Mouse (Mus musculus) common myeloid progenitor, adult 5-6 weeks (primary cell): ENCODE measurements around the gene Ackr3. TPM values are rescaled to one million over a fixed set of nuclear protein-coding genes. Genes with fewer than 3 reads are reported as not detected.

ENCODE experiments used
- ATAC-seq: replicated peaks from 2 replicates; pipeline ENCODE4 v1.8.0; 2016; ENCODE audit warnings: low read depth, mild to moderate bottlenecking, moderate TSS enrichment, inconsistent platforms; ENCODE audit not compliant: poor library complexity, severe bottlenecking
- total RNA-seq: library from RNA; stranded (forward); fragments of 200-1000, 187-1606 nt; gene quantifications from 2 replicates; pipeline ENCODE4 v1.2.3, GENCODE M21; 2017

Ackr3 gene
- total RNA-seq, 1 experiment from 2014 or later = not detected

GRCm38 (mm10) chr1:90222427-90222901 is 18.7 kb downstream of the Ackr3 start:
- no peak for ATAC-seq

- ATAC-seq = no peak
These were observed 19.2 kb downstream of the Ackr3 start for GRCm38 (mm10) chr1:90223006-90223405.

GRCm38 (mm10) chr1:90225603-90226254 is 21.9 kb downstream of the Ackr3 start:
- peak; percentile 43 for ATAC-seq

GRCm38 (mm10) chr1:90227684-90228322 is 24.0 kb downstream of the Ackr3 start:
- ATAC-seq = no peak

- peak; percentile 78 for ATAC-seq
These were observed 24.5 kb downstream of the Ackr3 start for GRCm38 (mm10) chr1:90228323-90228697.

GRCm38 (mm10) chr1:90230611-90231010 is 26.8 kb downstream of the Ackr3 start:
- ATAC-seq = no peak

GRCm38 (mm10) chr1:90231591-90232490 is 28.1 kb downstream of the Ackr3 start:
- ATAC-seq = no peak

- ATAC-seq = no peak
These were observed 28.7 kb downstream of the Ackr3 start for GRCm38 (mm10) chr1:90232491-90232885.

- ATAC-seq = peak; percentile 42; the same call in 1 of the 2 replicates
These were observed 30.9 kb downstream of the Ackr3 start for GRCm38 (mm10) chr1:90234620-90235054.

- ATAC-seq = no peak
These were observed 32.9 kb downstream of the Ackr3 start for GRCm38 (mm10) chr1:90236640-90237039.

GRCm38 (mm10) chr1:90238095-90238888 is 34.5 kb downstream of the Ackr3 start:
- ATAC-seq = no peak

- no peak for ATAC-seq
These were observed 35.8 kb downstream of the Ackr3 start for GRCm38 (mm10) chr1:90239336-90240225.

GRCm38 (mm10) chr1:90240287-90240686 is 36.5 kb downstream of the Ackr3 start:
- peak; percentile 62 for ATAC-seq

GRCm38 (mm10) chr1:90242444-90242989 is 38.7 kb downstream of the Ackr3 start:
- ATAC-seq = no peak; the same call in 1 of the 2 replicates

GRCm38 (mm10) chr1:90244537-90244936 is 40.8 kb downstream of the Ackr3 start:
- ATAC-seq = no peak

- ATAC-seq = no peak
These were observed 41.8 kb downstream of the Ackr3 start for GRCm38 (mm10) chr1:90245533-90245932.

- no peak for ATAC-seq
These were observed 42.3 kb downstream of the Ackr3 start for GRCm38 (mm10) chr1:90246035-90246434.

- no peak for ATAC-seq
These were observed 43.0 kb downstream of the Ackr3 start for GRCm38 (mm10) chr1:90246800-90247199.

- ATAC-seq = no peak
These were observed 43.5 kb downstream of the Ackr3 start for GRCm38 (mm10) chr1:90247234-90247633.
